Mouse (Mus musculus): ENCODE results near the gene Anxa4. TPM values are rescaled to one million over a fixed set of nuclear protein-coding genes. Genes with fewer than 3 reads are reported as not detected.

Anxa4 gene
- total and polyA plus RNA-seq, 2 experiments from 2014 or later = 23.7 to 26.1 TPM

DNA sequence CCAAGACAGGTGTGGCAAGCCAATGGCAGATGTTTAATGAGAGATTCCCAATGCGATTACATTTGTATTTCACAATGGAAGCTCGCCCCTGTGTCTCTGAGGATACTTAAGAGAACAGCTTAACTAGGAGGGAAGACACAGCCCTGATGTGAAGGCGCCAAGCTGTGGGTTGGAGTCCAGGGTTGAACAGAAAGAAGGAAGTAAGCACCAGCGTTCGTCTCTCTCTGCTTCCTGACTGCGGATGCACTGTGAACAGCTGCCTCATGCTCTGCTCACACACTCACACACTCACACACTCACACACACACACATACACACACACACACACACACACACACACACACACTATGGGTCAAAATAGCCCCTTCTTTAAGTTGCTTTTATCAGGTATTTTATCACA, 36.4 kb upstream of the Anxa4 start:
- Histone ChIP-seq H3K27ac (ENCODE audit: low read depth) (no peak overlapping the region; the same call in 1 of the 2 replicates), H3K36me3 (replicated peaks; ENCODE audit: control insufficient read depth, insufficient read depth, low read length) (no peaks in the 10 kb centered on the region), H3K4me1 (ENCODE audit: control insufficient read depth, insufficient read depth) (peaks cover 25% of the 10 kb centered on the region), H3K4me2 (ENCODE audit: low read depth, low read length) (no peak overlapping the region), H3K9ac (replicated peaks; ENCODE audit: low read depth, low read length) (no peak overlapping the region), H3K4me3 (ENCODE audit: low read depth, low read length) (no peak overlapping the region), H3K9me3 (replicated peaks; ENCODE audit: control insufficient read depth, low read length) (no peaks in the 10 kb centered on the region), H3K27me3 (ENCODE audit: control insufficient read depth, insufficient read depth, low read length) (no peaks in the 10 kb centered on the region)
- no peak for ATAC-seq (ENCODE audit: insufficient read depth, low read depth)
- WGBS = 85% methylated on average over 6 of the region's 6 CpGs
- no peak for TF ChIP-seq EP300 (IDR thresholded peaks at IDR 0.05; ENCODE audit: low read depth)
- no peak for TF ChIP-seq CTCF (IDR thresholded peaks at IDR 0.05; ENCODE audit: low read depth)
- no peak for DNase-seq (ENCODE audit: low spot score)

DNA sequence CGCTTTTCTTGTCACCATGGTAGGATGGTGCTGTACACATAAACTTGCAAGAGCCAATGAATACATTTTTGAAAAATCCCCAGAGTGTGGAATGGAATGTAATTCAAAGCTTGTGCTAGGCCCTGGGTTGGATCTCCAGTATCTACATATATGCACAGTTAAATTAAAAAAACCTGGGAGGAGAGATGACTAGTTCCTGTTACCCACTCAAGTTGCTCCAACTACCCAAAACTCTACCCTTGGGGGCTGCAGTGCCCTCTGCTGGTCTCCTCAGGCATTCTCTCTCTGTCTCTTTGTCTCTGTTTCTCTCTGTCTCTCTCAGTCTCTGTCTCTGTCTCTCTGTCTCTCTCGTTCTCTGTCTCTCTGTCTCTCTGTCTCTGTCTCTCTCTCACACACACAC, 34.0 kb upstream of the Anxa4 start:
- ATAC-seq (ENCODE audit: insufficient read depth, low read depth) (no peak), DNase-seq (ENCODE audit: low spot score) (no peak)
- Histone ChIP-seq H3K9ac (replicated peaks; ENCODE audit: low read depth, low read length) (no peak overlapping the region), H3K4me1 (ENCODE audit: control insufficient read depth, insufficient read depth) (peaks cover 36% of the 10 kb centered on the region), H3K9me3 (replicated peaks; ENCODE audit: control insufficient read depth, low read length) (no peaks in the 10 kb centered on the region), H3K4me2 (ENCODE audit: low read depth, low read length) (no peak overlapping the region), H3K4me3 (ENCODE audit: low read depth, low read length) (no peak overlapping the region), H3K27ac (ENCODE audit: low read depth) (no peak overlapping the region), H3K36me3 (replicated peaks; ENCODE audit: control insufficient read depth, insufficient read depth, low read length) (no peaks in the 10 kb centered on the region), H3K27me3 (ENCODE audit: control insufficient read depth, insufficient read depth, low read length) (no peaks in the 10 kb centered on the region)
- WGBS = 84% methylated on average over 2 of the region's 2 CpGs
- no peak for TF ChIP-seq EP300 (IDR thresholded peaks at IDR 0.05; ENCODE audit: low read depth)
- peak; percentile 25; the same call in 1 of the 2 replicates for TF ChIP-seq CTCF (IDR thresholded peaks at IDR 0.05; ENCODE audit: low read depth)

DNA sequence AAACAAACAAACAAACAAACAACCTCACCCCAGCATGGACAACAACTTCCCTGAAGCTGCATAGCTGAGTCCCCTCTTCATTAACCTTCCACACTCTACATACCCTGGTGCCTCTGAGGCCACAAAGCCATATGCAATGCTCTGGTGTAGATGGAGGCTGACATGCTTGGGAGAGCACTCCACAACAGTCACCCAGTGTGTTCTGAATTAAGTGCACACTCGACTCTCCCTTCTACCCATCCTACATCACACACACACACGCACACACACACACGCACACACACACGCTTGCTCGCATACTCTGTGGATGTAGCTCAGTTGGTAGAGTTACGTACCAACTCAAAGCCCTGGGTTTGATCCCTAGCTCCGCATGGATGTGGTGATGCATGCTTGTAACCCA, 31.0 kb upstream of the Anxa4 start:
- DNase-seq (ENCODE audit: low spot score) (no peak), ATAC-seq (ENCODE audit: insufficient read depth, low read depth) (no peak)
- H3K36me3 ChIP-seq (replicated peaks; ENCODE audit: control insufficient read depth, insufficient read depth, low read length) = no peaks in the 10 kb centered on the region
- no peak overlapping the region for H3K9ac ChIP-seq (replicated peaks; ENCODE audit: low read depth, low read length)
- no peak overlapping the region for H3K4me2 ChIP-seq (ENCODE audit: low read depth, low read length)
- peak overlapping the region; percentile 21; the same call in 1 of the 2 replicates for H3K27ac ChIP-seq (ENCODE audit: low read depth)
- TF ChIP-seq EP300 (IDR thresholded peaks at IDR 0.05; ENCODE audit: low read depth) = no peak
- no peak for TF ChIP-seq CTCF (IDR thresholded peaks at IDR 0.05; ENCODE audit: low read depth)
- H3K27me3 ChIP-seq (ENCODE audit: control insufficient read depth, insufficient read depth, low read length) = no peaks in the 10 kb centered on the region
- no peak overlapping the region for H3K4me3 ChIP-seq (ENCODE audit: low read depth, low read length)
- H3K9me3 ChIP-seq (replicated peaks; ENCODE audit: control insufficient read depth, low read length) = no peaks in the 10 kb centered on the region
- peaks cover 21% of the 10 kb centered on the region for H3K4me1 ChIP-seq (ENCODE audit: control insufficient read depth, insufficient read depth)
- WGBS = 88% methylated on average over 7 of the region's 7 CpGs

DNA sequence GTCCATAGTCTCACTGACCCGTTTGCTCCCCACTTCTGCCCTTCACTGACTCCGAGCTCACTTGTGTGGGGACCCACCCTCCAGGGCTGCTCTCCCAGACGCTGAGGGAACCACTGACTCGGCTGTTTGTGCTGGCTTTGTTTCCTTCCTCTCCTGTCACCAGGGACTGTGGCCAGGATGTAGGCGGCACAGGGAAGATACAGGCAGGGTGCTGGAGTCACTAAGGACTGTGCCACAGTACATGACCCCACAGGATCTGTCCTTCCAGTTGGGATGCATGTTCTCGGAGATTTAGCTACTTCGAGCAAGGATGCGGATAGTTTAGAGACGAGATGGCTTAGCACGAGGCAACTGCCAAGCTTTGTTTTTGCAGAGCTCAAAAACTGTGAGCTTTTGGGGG, 30.4 kb upstream of the Anxa4 start:
- DNase-seq (ENCODE audit: low spot score) (no peak), ATAC-seq (ENCODE audit: insufficient read depth, low read depth) (0 out of 2 replicates have a peak, but pooled peaks have one; percentile 27)
- no peak for TF ChIP-seq CTCF (IDR thresholded peaks at IDR 0.05; ENCODE audit: low read depth)
- no peak for TF ChIP-seq EP300 (IDR thresholded peaks at IDR 0.05; ENCODE audit: low read depth)
- H3K36me3 ChIP-seq (replicated peaks; ENCODE audit: control insufficient read depth, insufficient read depth, low read length) = no peaks in the 10 kb centered on the region
- WGBS = 33% methylated on average over 10 of the region's 10 CpGs
- H3K27me3 ChIP-seq (ENCODE audit: control insufficient read depth, insufficient read depth, low read length) = no peaks in the 10 kb centered on the region
- no peak overlapping the region for H3K4me3 ChIP-seq (ENCODE audit: low read depth, low read length)
- H3K9ac ChIP-seq (replicated peaks; ENCODE audit: low read depth, low read length) = no peak overlapping the region
- H3K4me2 ChIP-seq (ENCODE audit: low read depth, low read length) = peak overlapping the region; percentile 12; the same call in 1 of the 2 replicates
- peak overlapping the region; percentile 21; the same call in 1 of the 2 replicates for H3K27ac ChIP-seq (ENCODE audit: low read depth)
- peaks cover 21% of the 10 kb centered on the region for H3K4me1 ChIP-seq (ENCODE audit: control insufficient read depth, insufficient read depth)
- no peaks in the 10 kb centered on the region for H3K9me3 ChIP-seq (replicated peaks; ENCODE audit: control insufficient read depth, low read length)

- H3K4me1 ChIP-seq (ENCODE audit: control insufficient read depth, insufficient read depth) = peaks cover 21% of the 10 kb centered on the region
- 0 out of 2 replicates have a peak overlapping the region, but pooled peaks have one; percentile 37 for H3K4me3 ChIP-seq (ENCODE audit: low read depth, low read length)
- DNase-seq (ENCODE audit: low spot score) (no peak), ATAC-seq (ENCODE audit: insufficient read depth, low read depth) (no peak)
- no peaks in the 10 kb centered on the region for H3K9me3 ChIP-seq (replicated peaks; ENCODE audit: control insufficient read depth, low read length)
- H3K4me2 ChIP-seq (ENCODE audit: low read depth, low read length) = peak overlapping the region; percentile 65; the same call in 1 of the 2 replicates
- H3K9ac ChIP-seq (replicated peaks; ENCODE audit: low read depth, low read length) = 0 out of 2 replicates have a peak overlapping the region, but pooled peaks have one; percentile 14
- TF ChIP-seq CTCF (IDR thresholded peaks at IDR 0.05; ENCODE audit: low read depth) = no peak
- TF ChIP-seq EP300 (IDR thresholded peaks at IDR 0.05; ENCODE audit: low read depth) = no peak
- H3K27ac ChIP-seq (ENCODE audit: low read depth) = peak overlapping the region; percentile 23
- H3K36me3 ChIP-seq (replicated peaks; ENCODE audit: control insufficient read depth, insufficient read depth, low read length) = no peaks in the 10 kb centered on the region
- H3K27me3 ChIP-seq (ENCODE audit: control insufficient read depth, insufficient read depth, low read length) = no peaks in the 10 kb centered on the region
- WGBS = 36% methylated on average over 9 of the region's 9 CpGs
Observed at GRCm38 (mm10) chr6:86823051-86823431, 29.7 kb upstream of the Anxa4 start.
